Mouse (Mus musculus) ES-Bruce4 (cell line): ENCODE measurements at regions not wholly inside any gene's neighbourhood (a gene's known extent, or its start where the extent isn't known, plus 50 kb on each side); places are given as distances from the start of the nearest gene placed in this dataset.

ENCODE experiments used
- H3K27ac ChIP-seq: 2 replicates; pipeline ENCODE4 v1.5.1; 2012; ENCODE audit warnings: low read length, inconsistent platforms; ENCODE audit not compliant: insufficient read depth
- H3K27me3 ChIP-seq: 2 replicates; pipeline ENCODE4 v1.6.1; 2012; ENCODE audit warnings: mild to moderate bottlenecking, low read length, inconsistent platforms; ENCODE audit not compliant: control insufficient read depth, poor library complexity, insufficient read depth, severe bottlenecking
- H3K36me3 ChIP-seq: 2 replicates; pipeline ENCODE4 v1.6.1; 2012; ENCODE audit warnings: inconsistent platforms, mild to moderate bottlenecking, low read length, moderate library complexity; ENCODE audit not compliant: control insufficient read depth, poor library complexity, insufficient read depth, severe bottlenecking
- H3K4me1 ChIP-seq: one replicate; pipeline ENCODE4 v1.8.1; 2011; ENCODE audit warnings: low read length; ENCODE audit not compliant: control insufficient read depth, insufficient read depth
- H3K4me3 ChIP-seq: 2 replicates; pipeline ENCODE4 v1.5.1; 2011; ENCODE audit warnings: low read depth, mild to moderate bottlenecking, low read length
- H3K9ac ChIP-seq: 2 replicates; pipeline ENCODE4 v1.6.1; 2012; ENCODE audit warnings: low read depth, mild to moderate bottlenecking, inconsistent platforms; ENCODE audit not compliant: poor library complexity, severe bottlenecking
- H3K9me3 ChIP-seq: replicated peaks from 2 replicates; pipeline ENCODE4 v1.6.1; 2012; ENCODE audit warnings: mild to moderate bottlenecking, low read length, inconsistent platforms; ENCODE audit not compliant: control insufficient read depth, poor library complexity, insufficient read depth, severe bottlenecking
- CTCF ChIP-seq: IDR thresholded peaks from one replicate; pipeline ENCODE4 v1.8.1; 2011; ENCODE audit warnings: low read depth, low read length
- EP300 ChIP-seq: IDR thresholded peaks from 2 replicates; pipeline ENCODE4 v1.6.1; 2011; ENCODE audit warnings: low read depth, low read length; ENCODE audit not compliant: insufficient read depth
- POLR2A ChIP-seq: IDR thresholded peaks from one replicate; pipeline ENCODE4 v1.8.1; 2011; ENCODE audit warnings: low read length; ENCODE audit not compliant: insufficient read depth

GRCm38 (mm10) chr12:35711549-35712070, 176.8 kb upstream of the Ahr start:
- Histone ChIP-seq H3K27me3 (no peaks in the 10 kb centered on the region), H3K9ac (no peak overlapping the region), H3K9me3 (no peaks in the 10 kb centered on the region), H3K27ac (no peak overlapping the region), H3K36me3 (no peaks in the 10 kb centered on the region), H3K4me3 (no peak overlapping the region), H3K4me1 (no peaks in the 10 kb centered on the region)
- no peak for TF ChIP-seq CTCF
- no peak for TF ChIP-seq EP300
- no peak for TF ChIP-seq POLR2A

GRCm38 (mm10) chr12:35710323-35710722, 175.5 kb upstream of the Ahr start:
- no peaks in the 10 kb centered on the region for H3K27me3 ChIP-seq
- TF ChIP-seq CTCF: no peak
- TF ChIP-seq EP300: no peak
- no peak for TF ChIP-seq POLR2A
- H3K27ac ChIP-seq: no peak overlapping the region
- no peaks in the 10 kb centered on the region for H3K36me3 ChIP-seq
- no peak overlapping the region for H3K9ac ChIP-seq
- H3K4me1 ChIP-seq: no peaks in the 10 kb centered on the region
- H3K4me3 ChIP-seq: no peak overlapping the region
- no peaks in the 10 kb centered on the region for H3K9me3 ChIP-seq

- Histone ChIP-seq H3K4me1 (no peaks in the 10 kb centered on the region), H3K27me3 (no peaks in the 10 kb centered on the region), H3K9me3 (no peaks in the 10 kb centered on the region), H3K36me3 (no peaks in the 10 kb centered on the region), H3K27ac (no peak overlapping the region), H3K4me3 (no peak overlapping the region), H3K9ac (no peak overlapping the region)
- TF ChIP-seq EP300: no peak
- no peak for TF ChIP-seq CTCF
- TF ChIP-seq POLR2A: no peak
Observed at GRCm38 (mm10) chr12:35703479-35703878, 168.6 kb upstream of the Ahr start.

- no peaks in the 10 kb centered on the region for H3K4me1 ChIP-seq
- no peaks in the 10 kb centered on the region for H3K9me3 ChIP-seq
- TF ChIP-seq POLR2A: no peak
- TF ChIP-seq CTCF: no peak
- no peak for TF ChIP-seq EP300
- no peak overlapping the region for H3K27ac ChIP-seq
- no peaks in the 10 kb centered on the region for H3K36me3 ChIP-seq
- H3K9ac ChIP-seq: no peak overlapping the region
- H3K27me3 ChIP-seq: no peaks in the 10 kb centered on the region
- no peak overlapping the region for H3K4me3 ChIP-seq
Observed at GRCm38 (mm10) chr12:35702674-35703073, 167.8 kb upstream of the Ahr start.

GRCm38 (mm10) chr12:35694253-35694652, 159.4 kb upstream of the Ahr start:
- no peaks in the 10 kb centered on the region for H3K4me1 ChIP-seq
- no peaks in the 10 kb centered on the region for H3K27me3 ChIP-seq
- H3K36me3 ChIP-seq: no peaks in the 10 kb centered on the region
- no peak overlapping the region for H3K4me3 ChIP-seq
- no peaks in the 10 kb centered on the region for H3K9me3 ChIP-seq
- no peak overlapping the region for H3K9ac ChIP-seq
- TF ChIP-seq EP300 (no peak), CTCF (no peak), POLR2A (no peak)
- H3K27ac ChIP-seq: no peak overlapping the region

GRCm38 (mm10) chr12:35690914-35691313, 156.1 kb upstream of the Ahr start:
- Histone ChIP-seq H3K4me3 (no peak overlapping the region), H3K9ac (no peak overlapping the region), H3K27ac (no peak overlapping the region), H3K9me3 (no peaks in the 10 kb centered on the region), H3K36me3 (no peaks in the 10 kb centered on the region), H3K4me1 (no peaks in the 10 kb centered on the region), H3K27me3 (no peaks in the 10 kb centered on the region)
- no peak for TF ChIP-seq EP300
- no peak for TF ChIP-seq POLR2A
- TF ChIP-seq CTCF: no peak
